Mouse (Mus musculus) heart, adult 18-20 months (tissue): ENCODE measurements around the gene Tgfb1. TPM values are rescaled to one million over a fixed set of nuclear protein-coding genes. Genes with fewer than 3 reads are reported as not detected.

ENCODE experiments used
- DNase-seq, 2 experiments: peaks; one replicate each; pipeline ENCODE4 v3.0.0; 2021 to 2022; ENCODE audit warnings: mixed read lengths in 1 of 2
- total RNA-seq, 2 experiments: library from RNA; stranded (reverse); gene quantifications; 2 replicates each; pipeline ENCODE4 v1.2.3; 2021

The Tgfb1 gene
- total RNA-seq, 2 experiments from 2014 or later: 21.8 to 23.6 TPM

- no peak for DNase-seq
Observed at GRCm38 (mm10) chr7:25675405-25675804, 11.4 kb upstream of the Tgfb1 start.

- DNase-seq: peak; percentile 88 to 90
Observed at GRCm38 (mm10) chr7:25676085-25676781, 10.6 kb upstream of the Tgfb1 start.

GRCm38 (mm10) chr7:25677013-25677412, 9.8 kb upstream of the Tgfb1 start:
- no peak for DNase-seq

GRCm38 (mm10) chr7:25679971-25680370, 6.8 kb upstream of the Tgfb1 start:
- peak; percentile 29 to 39 for DNase-seq

GRCm38 (mm10) chr7:25680514-25681258, 6.1 kb upstream of the Tgfb1 start, which contains the start of gene B9d2:
Gene B9d2 (plus strand): TSS chr7:25680780.
- DNase-seq: peak; percentile 97 to 98

- no peak for DNase-seq
Observed at GRCm38 (mm10) chr7:25681341-25682231, 5.2 kb upstream of the Tgfb1 start.

- peak in 1 of 2 experiments; percentile 57 for DNase-seq
Observed at GRCm38 (mm10) chr7:25683474-25684180, 3.2 kb upstream of the Tgfb1 start.

- no peak for DNase-seq
Observed at GRCm38 (mm10) chr7:25684659-25685058, 2.1 kb upstream of the Tgfb1 start.

GRCm38 (mm10) chr7:25685926-25686470, 804 bp upstream of the Tgfb1 start:
- DNase-seq: no peak

- peak; percentile 78 to 81 for DNase-seq
Observed at GRCm38 (mm10) chr7:25687811-25688401, 1.1 kb downstream of the Tgfb1 start.

- peak; percentile 82 to 93 for DNase-seq
Observed at GRCm38 (mm10) chr7:25688810-25689586, 2.2 kb downstream of the Tgfb1 start.

- no peak for DNase-seq
Observed at GRCm38 (mm10) chr7:25689603-25690021, 2.8 kb downstream of the Tgfb1 start.

- DNase-seq: no peak
Observed at GRCm38 (mm10) chr7:25690051-25690450, 3.2 kb downstream of the Tgfb1 start.

GRCm38 (mm10) chr7:25694104-25694503, 7.3 kb downstream of the Tgfb1 start:
- no peak for DNase-seq

- no peak for DNase-seq
Observed at GRCm38 (mm10) chr7:25699851-25700250, 13.0 kb downstream of the Tgfb1 start.

- DNase-seq: no peak
Observed at GRCm38 (mm10) chr7:25700732-25701131, 13.9 kb downstream of the Tgfb1 start.

- DNase-seq: no peak
Observed at GRCm38 (mm10) chr7:25702350-25702749, 15.5 kb downstream of the Tgfb1 start.

GRCm38 (mm10) chr7:25703793-25704494, 17.1 kb downstream of the Tgfb1 start:
- DNase-seq: peak; percentile 59 to 68

- DNase-seq: peak in 1 of 2 experiments; percentile 31
Observed at GRCm38 (mm10) chr7:25704716-25705364, 18.0 kb downstream of the Tgfb1 start.
